Mouse (Mus musculus) cortical plate, adult 2 months (tissue): ENCODE data around the gene Ltn1.

Source experiments
- CTCF ChIP-seq: fragments of 200-500 bp; IDR thresholded peaks from 2 replicates; pipeline ENCODE4 v1.5.1; 2011; ENCODE audit warnings: mild to moderate bottlenecking, control low read depth, low read length; ENCODE audit not compliant: insufficient read depth; ENCODE audit errors: extremely low read depth
- POLR2A ChIP-seq: fragments of 200-500 bp; IDR thresholded peaks from 2 replicates; pipeline ENCODE4 v1.6.1; 2011; ENCODE audit warnings: mild to moderate bottlenecking, low read length, control low read depth; ENCODE audit not compliant: insufficient read depth; ENCODE audit errors: extremely low read depth

DNA sequence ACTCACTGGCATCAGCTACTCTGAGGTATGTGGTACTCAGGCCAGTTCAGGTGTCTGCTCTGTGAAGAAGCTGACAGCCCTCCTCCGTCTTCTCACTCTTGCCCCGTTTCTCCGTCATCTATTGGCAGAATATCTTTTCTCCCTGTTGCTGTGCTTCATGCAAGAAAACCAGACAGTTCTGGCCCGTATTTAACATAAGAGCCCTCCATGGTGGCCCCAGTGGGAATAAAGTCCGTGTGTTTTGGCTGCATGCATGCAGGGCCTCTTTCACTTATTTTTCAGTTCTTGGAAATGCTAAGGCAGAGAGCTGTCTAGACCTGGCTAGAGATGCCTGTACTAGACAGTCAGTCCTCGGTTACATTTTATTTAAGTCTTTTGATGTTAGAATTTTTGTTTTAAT lies 72.3 kb downstream of the Ltn1 start:
- no peak for TF ChIP-seq POLR2A
- TF ChIP-seq CTCF = no peak
